Mouse (Mus musculus) heart, adult 2 months (tissue): ENCODE data around the gene Znrd1. TPM values are rescaled to one million over a fixed set of nuclear protein-coding genes. Genes with fewer than 3 reads are reported as not detected.

Source experiments
- DNase-seq, 2 experiments: peaks; one replicate each; pipeline ENCODE4 v3.0.0; 2021
- H3K27ac ChIP-seq: fragments of 200-600 bp; 2 replicates; pipeline ENCODE4 v1.8.1; 2022
- H3K27me3 ChIP-seq: fragments of 200-500 bp; 2 replicates; pipeline ENCODE4 v1.6.1; 2012; ENCODE audit warnings: mild to moderate bottlenecking, low read length, inconsistent platforms, mixed read lengths; ENCODE audit not compliant: control insufficient read depth, insufficient read depth
- H3K36me3 ChIP-seq: fragments of 200-500 bp; 2 replicates; pipeline ENCODE4 v1.6.1; 2012; ENCODE audit warnings: low read length, inconsistent platforms; ENCODE audit not compliant: control insufficient read depth, insufficient read depth
- H3K4me1 ChIP-seq: fragments of 200-500 bp; 2 replicates; pipeline ENCODE4 v1.6.1; 2011; ENCODE audit warnings: low read length; ENCODE audit not compliant: control insufficient read depth, insufficient read depth
- H3K4me3 ChIP-seq: fragments of 200-600 bp; 2 replicates; pipeline ENCODE4 v1.8.1; 2022
- H3K79me2 ChIP-seq: fragments of 200-500 bp; replicated peaks from 2 replicates; pipeline ENCODE4 v1.6.1; 2012; ENCODE audit warnings: mild to moderate bottlenecking, inconsistent platforms, low read length, moderate library complexity, mixed read lengths; ENCODE audit not compliant: control insufficient read depth, insufficient read depth
- H3K9ac ChIP-seq: fragments of 200-500 bp; 2 replicates; pipeline ENCODE4 v1.6.1; 2012; ENCODE audit warnings: low read depth, mild to moderate bottlenecking, control low read depth, inconsistent platforms, low read length, mixed read lengths
- CTCF ChIP-seq: fragments of 200-600 bp; IDR thresholded peaks from 2 replicates; pipeline ENCODE4 v1.8.1; 2022; ENCODE audit warnings: antibody characterized with exemption, mild to moderate bottlenecking, moderate library complexity
- EP300 ChIP-seq: fragments of 200-500 bp; IDR thresholded peaks from 2 replicates; pipeline ENCODE4 v1.6.1; 2011; ENCODE audit warnings: low read depth, low read length, control low read depth; ENCODE audit not compliant: insufficient read depth
- POLR2A ChIP-seq: fragments of 200-500 bp; IDR thresholded peaks from 2 replicates; pipeline ENCODE4 v1.6.1; 2011; ENCODE audit warnings: mild to moderate bottlenecking, low read depth, low read length, control low read depth; ENCODE audit not compliant: insufficient read depth
- WGBS: fragments of 180-500 bp; shearing (Covaris S2); methylation state at CpG from one replicate; pipeline ENCODE4 v1.1.7; 2018; 5-methylcytosine and 5-hydroxymethylcytosine counted together
- intact Hi-C: fragments of 180-260 bp; cut with DNase I; formaldehyde crosslinking; loops from one replicate; pipeline ENCODE4 v1.15.1; 2025
- polyA plus RNA-seq: library from polyadenylated mRNA; depleted of rRNA; stranded (reverse); fragments of >200 nt; gene quantifications from 2 replicates; pipeline ENCODE4 v1.2.3, GENCODE M21; 2012
- total RNA-seq, 2 experiments: library from RNA; stranded (reverse); gene quantifications; 2 replicates each; pipeline ENCODE4 v1.2.3; 2021

Znrd1 gene
- total and polyA plus RNA-seq, 3 experiments = 19.8 to 29.0 (median 25.9) TPM

DNA sequence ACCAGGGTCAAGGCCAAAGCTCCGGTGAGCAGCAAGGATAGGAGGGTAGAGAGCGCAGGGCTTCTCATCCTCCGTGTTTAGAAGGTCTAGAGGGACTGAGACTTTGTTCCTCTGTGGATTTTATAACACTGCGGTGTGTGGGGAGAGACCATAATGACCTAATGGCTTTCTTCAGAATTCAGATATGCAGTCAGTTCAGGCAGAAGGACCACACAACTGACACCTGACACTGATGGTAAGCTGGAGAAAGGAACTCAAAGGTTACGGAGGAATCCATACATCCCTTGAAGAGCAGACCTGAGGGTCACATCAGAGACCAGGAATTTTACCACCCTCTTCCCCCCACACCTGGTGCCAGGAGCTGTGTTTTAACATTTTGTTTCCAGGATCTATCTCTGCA, 31.1 kb upstream of the Znrd1 start, which contains the start of gene H2-M5:
TSS of gene H2-M5 (minus strand) at position 101 of the 400 bp plus-strand sequence.
- 37% methylated on average over 5 of the region's 5 CpGs for WGBS
- Histone ChIP-seq H3K9ac (no peak within 1 kb of the TSS), H3K27me3 (peaks cover 10% of the 10 kb centered on the region), H3K79me2 (no peaks in the 10 kb centered on the region), H3K27ac (no peak within 1 kb of the TSS), H3K4me3 (no peak within 1 kb of the TSS), H3K36me3 (no peaks in the 10 kb centered on the region), H3K4me1 (no peaks in the 10 kb centered on the region)
- no peak for TF ChIP-seq CTCF
- intact Hi-C loops = no loop called here
- no peak for DNase-seq

DNA sequence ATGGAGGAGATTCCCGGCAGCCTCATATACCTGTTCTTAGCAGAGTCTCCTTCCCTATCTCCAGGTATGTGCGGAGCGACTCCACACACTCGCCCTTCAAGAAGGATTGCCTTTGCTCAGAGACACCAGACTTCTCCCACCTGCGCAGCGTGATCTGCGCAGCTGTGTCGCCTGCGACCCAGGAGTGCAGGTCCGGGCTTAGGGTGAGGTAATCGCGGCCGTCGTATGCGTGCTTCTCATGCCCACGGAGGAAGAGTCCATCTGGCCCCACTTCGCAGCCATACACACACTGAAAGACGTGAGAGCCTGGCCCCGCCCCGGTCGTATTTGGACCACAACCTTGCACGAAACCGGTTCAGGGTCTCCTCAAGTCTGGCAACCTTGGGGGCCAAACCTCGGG, 30.1 kb upstream of the Znrd1 start:
- no peak overlapping the region for H3K9ac ChIP-seq
- WGBS = 10% methylated on average over 24 of the region's 24 CpGs
- no peak overlapping the region for H3K4me3 ChIP-seq
- intact Hi-C loops = no loop called here
- H3K4me1 ChIP-seq = no peaks in the 10 kb centered on the region
- peaks cover 10% of the 10 kb centered on the region for H3K27me3 ChIP-seq
- H3K27ac ChIP-seq = no peak overlapping the region
- H3K36me3 ChIP-seq = no peaks in the 10 kb centered on the region
- no peaks in the 10 kb centered on the region for H3K79me2 ChIP-seq
- DNase-seq = no peak
- no peak for TF ChIP-seq CTCF
- TF ChIP-seq POLR2A = no peak
- no peak for TF ChIP-seq EP300

DNA sequence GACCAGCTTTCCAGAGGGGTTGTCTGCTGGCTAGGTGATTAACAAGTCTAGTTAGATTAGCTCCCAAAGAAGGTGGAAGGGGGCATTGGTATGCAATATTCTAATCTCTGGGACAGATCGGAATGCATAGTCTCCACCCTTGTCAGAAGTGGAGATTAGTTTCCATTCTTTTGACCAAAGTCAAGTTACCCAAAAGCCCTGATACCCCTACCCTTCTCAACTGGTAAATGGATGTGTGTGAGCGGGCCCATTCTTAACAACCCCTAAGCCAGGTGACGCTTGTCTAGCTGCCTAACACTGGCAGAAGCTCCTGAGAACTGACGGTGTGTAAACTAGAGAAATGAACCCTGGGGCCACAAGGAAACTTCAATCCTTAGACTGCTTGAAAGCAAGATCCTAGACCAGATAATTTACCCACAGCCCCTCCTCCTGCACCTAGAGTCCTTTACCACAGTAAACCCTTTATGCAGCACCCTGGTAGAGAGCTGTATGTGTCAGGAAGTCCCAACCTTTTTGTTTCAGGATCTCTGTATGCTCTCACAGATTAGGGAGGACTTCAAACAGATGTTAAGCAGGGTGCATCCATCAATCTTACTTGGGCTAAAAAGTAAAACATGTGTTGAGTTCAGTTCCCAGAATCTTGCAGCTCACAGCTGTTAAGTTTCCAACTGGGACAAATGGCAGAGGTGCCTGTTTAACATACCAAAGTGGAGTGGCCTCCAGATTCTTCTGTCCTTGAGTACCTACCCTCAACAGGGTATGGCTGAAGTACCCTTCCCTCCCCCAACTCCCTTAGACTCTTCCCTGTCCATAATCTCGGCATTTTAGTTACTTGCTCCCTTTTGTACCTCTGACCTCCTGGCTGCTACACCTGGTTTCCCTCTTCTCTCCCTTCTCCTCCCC, 24.1 kb upstream of the Znrd1 start:
- Histone ChIP-seq H3K27me3 (no peaks in the 10 kb centered on the region), H3K4me3 (no peak overlapping the region), H3K4me1 (no peaks in the 10 kb centered on the region), H3K27ac (no peak overlapping the region), H3K9ac (no peak overlapping the region), H3K36me3 (no peaks in the 10 kb centered on the region), H3K79me2 (no peaks in the 10 kb centered on the region)
- DNase-seq = no peak
- intact Hi-C loops = no loop called here
- 59% methylated on average over 5 of the region's 5 CpGs for whole genome bisulfite sequencing
- no peak for TF ChIP-seq EP300
- no peak for TF ChIP-seq POLR2A
- no peak for TF ChIP-seq CTCF

DNA sequence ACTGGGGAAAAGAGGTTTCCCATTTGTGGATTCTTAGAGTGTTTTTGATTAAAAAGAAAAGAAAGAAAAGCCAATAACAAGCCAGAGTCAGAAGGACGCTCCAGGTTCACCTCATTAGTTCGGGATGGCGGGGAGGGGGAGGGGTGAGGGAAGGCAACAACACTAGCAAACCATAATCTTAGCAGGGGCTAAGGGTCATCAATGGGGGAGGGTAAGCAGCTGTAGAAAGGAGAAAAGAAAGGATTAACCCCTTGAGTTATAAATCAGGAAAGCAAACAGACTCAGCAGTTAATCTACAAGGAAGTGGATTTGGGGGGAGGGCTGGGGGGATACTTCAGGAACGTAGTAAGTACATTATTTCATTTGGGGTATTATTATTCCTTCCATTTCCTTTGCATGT, 23.5 kb upstream of the Znrd1 start:
- Histone ChIP-seq H3K27me3 (no peaks in the 10 kb centered on the region), H3K9ac (no peak overlapping the region), H3K27ac (no peak overlapping the region), H3K36me3 (no peaks in the 10 kb centered on the region), H3K4me3 (peak overlapping the region; percentile 22; the same call in 1 of the 2 replicates), H3K4me1 (no peaks in the 10 kb centered on the region), H3K79me2 (no peaks in the 10 kb centered on the region)
- intact Hi-C loops = no loop called here
- no peak for DNase-seq
- TF ChIP-seq EP300 (no peak), CTCF (no peak), POLR2A (no peak)
- 22% methylated on average over 4 of the region's 4 CpGs for WGBS

DNA sequence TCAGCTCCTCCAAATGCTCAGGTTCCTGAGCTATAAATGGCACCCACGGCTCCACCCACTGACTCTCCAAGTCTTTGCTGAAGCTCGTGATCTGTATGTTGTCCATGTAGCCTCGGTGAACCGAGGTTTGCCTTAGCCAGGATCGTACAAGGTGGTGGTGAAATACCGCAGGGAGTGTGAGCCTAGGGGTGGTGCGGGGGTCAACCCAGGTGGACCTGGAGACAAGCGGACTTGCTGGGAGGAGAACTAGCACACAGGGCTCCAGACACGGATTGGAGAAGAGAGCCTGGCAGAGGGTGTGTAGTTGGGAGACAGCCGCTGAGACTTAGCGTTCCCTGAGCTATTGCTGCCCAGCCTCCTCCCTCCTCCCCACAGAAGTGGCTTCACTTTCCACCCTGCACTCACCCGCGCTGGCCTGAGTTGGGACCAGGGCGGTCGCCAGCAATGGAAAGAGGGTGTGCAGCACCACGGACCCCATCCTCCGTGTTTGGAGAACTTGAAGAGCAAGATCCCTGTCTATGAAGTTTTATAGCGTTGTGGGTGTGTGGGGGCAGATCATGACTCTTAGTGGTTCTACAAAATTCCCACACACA, 23.0 kb upstream of the Znrd1 start, which contains the start of gene 2410137M14Rik:
TSS of gene 2410137M14Rik (minus strand) at position 17 of the 593 bp plus-strand sequence.
- H3K27ac ChIP-seq = peak within 1 kb of the TSS; percentile 49
- H3K27me3 ChIP-seq = no peaks in the 10 kb centered on the region
- intact Hi-C loops = no loop called here
- peak; percentile 36 to 43 for DNase-seq
- H3K9ac ChIP-seq = no peak within 1 kb of the TSS; the same call in 1 of the 2 replicates
- H3K36me3 ChIP-seq = no peaks in the 10 kb centered on the region
- TF ChIP-seq EP300 (no peak), CTCF (no peak), POLR2A (no peak)
- 8% methylated on average over 18 of the region's 18 CpGs for whole genome bisulfite sequencing
- H3K4me1 ChIP-seq = no peaks in the 10 kb centered on the region
- H3K4me3 ChIP-seq = peak within 1 kb of the TSS; percentile 22; the same call in 1 of the 2 replicates
- H3K79me2 ChIP-seq = no peaks in the 10 kb centered on the region

DNA sequence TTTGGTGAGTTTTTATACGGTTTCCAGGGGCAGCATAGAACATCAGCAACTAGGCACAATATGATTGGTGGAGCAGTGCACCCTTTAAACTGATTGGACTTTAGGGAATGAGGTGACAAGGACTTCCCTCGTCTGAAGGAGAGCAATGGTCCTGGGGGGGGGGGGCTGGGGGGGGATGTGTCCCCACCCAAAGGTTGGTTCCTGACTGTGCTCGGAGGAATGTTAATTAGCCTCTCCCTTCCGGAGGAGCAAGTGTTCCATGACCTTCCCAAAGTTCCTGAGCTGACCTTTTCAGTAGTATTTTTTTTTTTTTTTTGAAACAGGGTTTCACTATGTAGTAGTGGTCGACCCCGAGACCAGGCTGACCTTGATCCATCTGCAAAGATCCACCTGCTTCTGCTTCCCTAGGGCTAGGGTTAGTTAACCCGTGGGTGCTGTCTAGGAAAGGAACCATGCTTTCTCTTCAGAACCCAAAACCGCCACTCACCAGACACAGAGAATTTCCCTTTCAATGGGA, 15.0 kb upstream of the Znrd1 start:
- intact Hi-C loops = no loop called here
- Histone ChIP-seq H3K4me3 (no peak overlapping the region), H3K4me1 (no peaks in the 10 kb centered on the region; the same call in 1 of the 2 replicates), H3K79me2 (no peaks in the 10 kb centered on the region), H3K9ac (no peak overlapping the region), H3K36me3 (no peaks in the 10 kb centered on the region), H3K27me3 (no peaks in the 10 kb centered on the region), H3K27ac (no peak overlapping the region)
- WGBS = 61% methylated on average over 8 of the region's 8 CpGs
- no peak for TF ChIP-seq POLR2A
- TF ChIP-seq CTCF = no peak
- no peak for DNase-seq
